Mouse (Mus musculus): ENCODE results near the gene Ddx54.
A peak's percentile ranks its signal among the peaks of the same experiment; 100 is the strongest.

Gene Ddx54

GRCm38 (mm10) chr5:120611416-120611815 lies 1.1 kb upstream of the Ddx54 start:
- no peak for DNase-seq (ENCODE audit: low read depth)

GRCm38 (mm10) chr5:120612822-120613604 lies 474 bp downstream of the Ddx54 start:
- DNase-seq (ENCODE audit: low read depth), result peak; percentile 100

GRCm38 (mm10) chr5:120615903-120616302 lies 3.4 kb downstream of the Ddx54 start:
- DNase-seq (ENCODE audit: low read depth), result peak; percentile 65

- no peak for DNase-seq (ENCODE audit: low read depth)
These were observed 6.2 kb downstream of the Ddx54 start for GRCm38 (mm10) chr5:120618778-120619177.

- peak; percentile 67 for DNase-seq (ENCODE audit: low read depth)
These were observed 6.7 kb downstream of the Ddx54 start for GRCm38 (mm10) chr5:120619201-120619600.

- DNase-seq (ENCODE audit: low read depth), result peak; percentile 84
These were observed 8.0 kb downstream of the Ddx54 start for GRCm38 (mm10) chr5:120620375-120621077.

- no peak for DNase-seq (ENCODE audit: low read depth)
These were observed 8.7 kb downstream of the Ddx54 start for GRCm38 (mm10) chr5:120621078-120621765.

- no peak for DNase-seq (ENCODE audit: low read depth)
These were observed 9.3 kb downstream of the Ddx54 start for GRCm38 (mm10) chr5:120621846-120622197.

- DNase-seq (ENCODE audit: low read depth), result no peak
These were observed 9.8 kb downstream of the Ddx54 start for GRCm38 (mm10) chr5:120622198-120622851.

- no peak for DNase-seq (ENCODE audit: low read depth)
These were observed 11.9 kb downstream of the Ddx54 start for GRCm38 (mm10) chr5:120624427-120624826.

- DNase-seq (ENCODE audit: low read depth), result peak; percentile 18
These were observed 13.9 kb downstream of the Ddx54 start for GRCm38 (mm10) chr5:120626399-120626798.

GRCm38 (mm10) chr5:120627515-120628300 lies 15.2 kb downstream of the Ddx54 start:
- no peak for DNase-seq (ENCODE audit: low read depth)

GRCm38 (mm10) chr5:120628624-120629023 lies 16.1 kb downstream of the Ddx54 start:
- peak; percentile 57 for DNase-seq (ENCODE audit: low read depth)

- DNase-seq (ENCODE audit: low read depth), result no peak
These were observed 18.6 kb downstream of the Ddx54 start for GRCm38 (mm10) chr5:120631128-120631527.

GRCm38 (mm10) chr5:120631892-120632291 lies 19.4 kb downstream of the Ddx54 start:
- no peak for DNase-seq (ENCODE audit: low read depth)

GRCm38 (mm10) chr5:120634131-120634530 lies 21.6 kb downstream of the Ddx54 start, which contains the start of gene Cfap73:
TSS of gene Cfap73 (minus strand) at chr5:120634235.
- no peak for DNase-seq (ENCODE audit: low read depth)

GRCm38 (mm10) chr5:120634860-120635259 lies 22.3 kb downstream of the Ddx54 start:
- DNase-seq (ENCODE audit: low read depth), result no peak

- DNase-seq (ENCODE audit: low read depth), result no peak
These were observed 23.1 kb downstream of the Ddx54 start for GRCm38 (mm10) chr5:120635633-120636032.

- no peak for DNase-seq (ENCODE audit: low read depth)
These were observed 27.6 kb downstream of the Ddx54 start for GRCm38 (mm10) chr5:120640094-120640493.

- no peak for DNase-seq (ENCODE audit: low read depth)
These were observed 31.0 kb downstream of the Ddx54 start for GRCm38 (mm10) chr5:120643365-120644085.

- no peak for DNase-seq (ENCODE audit: low read depth)
These were observed 31.7 kb downstream of the Ddx54 start for GRCm38 (mm10) chr5:120644227-120644626.

Measured in NIH3T3 (cell line).